ENCODE assay signal across 9 mouse cellular contexts in the genomic region with DNA sequence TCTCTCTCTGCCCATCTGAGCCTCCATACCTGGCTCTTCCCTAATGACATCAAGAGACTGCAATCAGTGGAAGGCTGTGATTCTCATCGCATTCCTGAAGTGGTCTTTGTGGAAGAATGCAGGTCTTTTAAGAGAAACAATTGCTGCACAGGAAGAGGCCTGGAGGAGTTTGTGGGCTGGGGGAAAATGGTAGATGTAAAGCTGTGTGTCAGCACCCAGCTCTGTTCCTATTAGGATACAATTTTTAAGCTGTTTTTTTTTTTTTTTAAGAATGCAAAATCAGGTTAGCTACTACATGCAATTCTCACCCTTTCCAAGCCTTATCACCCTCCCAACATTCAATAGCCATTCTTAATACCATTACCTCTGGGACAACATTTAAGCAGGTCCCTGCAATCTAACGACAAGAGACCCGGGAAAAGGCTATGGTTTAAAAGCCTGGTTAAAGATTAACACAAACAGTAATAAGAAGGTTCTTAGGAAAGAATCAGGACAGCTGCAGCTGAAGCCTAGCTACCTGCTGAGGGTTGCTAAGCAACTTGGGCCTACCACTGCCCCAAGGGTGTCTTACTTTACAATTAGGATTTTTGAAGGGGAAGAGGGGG. TPM values are rescaled to one million over a fixed set of nuclear protein-coding genes. Genes with fewer than 3 reads are reported as not detected.
A peak's percentile ranks its signal among the peaks of the same experiment; 100 is the strongest.
DNase-seq lines count a peak whose midpoint lies in the region; ATAC-seq lines count a peak whose summit lies in the region.
"Had no signal": no experiment of that assay in that cellular context is flagged by ENCODE, and none has a peak within 500 bp of the region (broad histone marks: within the 10 kb centered on the region; RNA-seq: fewer than 3 reads in every experiment).

No protein-coding gene starts in this region.

- peak overlapping the region; percentile 23; the same call in 1 of the 2 replicates for H3K4me3 ChIP-seq in forebrain, embryonic 10.5 days
- no peak overlapping the region for H3K4me3 ChIP-seq in midbrain, embryonic 14.5 days (replicated peaks; ENCODE audit: low read depth, low read length)
- H3K4me3 ChIP-seq: heart, embryonic 10.5 days had no signal

- no peak overlapping the region for H3K9ac ChIP-seq in midbrain, embryonic 14.5 days (replicated peaks; ENCODE audit: low read length)

- ATAC-seq in cerebellum, adult (ENCODE audit: insufficient number of reproducible peaks, low FRiP score, low TSS enrichment), result 0 out of 2 replicates have a peak, but pooled peaks have one; percentile 15
- ATAC-seq in midbrain, embryonic 14.5 days (ENCODE audit: low FRiP score, low TSS enrichment), result peak; percentile 86

- H3K27me3 ChIP-seq in forebrain, embryonic 10.5 days (ENCODE audit: poor library complexity, severe bottlenecking), result no peaks in the 10 kb centered on the region
- H3K27me3 ChIP-seq in midbrain, embryonic 14.5 days (ENCODE audit: control insufficient read depth, insufficient read depth, low read length), result no peaks in the 10 kb centered on the region

- peak overlapping the region; percentile 28 for H3K4me2 ChIP-seq in midbrain, embryonic 14.5 days (ENCODE audit: low read length)

- H3K36me3 ChIP-seq in forebrain, embryonic 10.5 days (replicated peaks), result no peaks in the 10 kb centered on the region
- H3K36me3 ChIP-seq in midbrain, embryonic 14.5 days (ENCODE audit: control insufficient read depth, insufficient read depth, low read length), result no peaks in the 10 kb centered on the region
- H3K36me3 ChIP-seq: heart, embryonic 10.5 days had no signal

- WGBS in forebrain, embryonic 10.5 days, result under 1% methylated on average over 3 of the region's 3 CpGs
- WGBS in midbrain, embryonic 14.5 days, result 4% methylated on average over 3 of the region's 3 CpGs

- H3K4me1 ChIP-seq in forebrain, embryonic 10.5 days, result peaks cover 46% of the 10 kb centered on the region
- peaks cover 30% of the 10 kb centered on the region for H3K4me1 ChIP-seq in midbrain, embryonic 14.5 days (ENCODE audit: control insufficient read depth, insufficient read depth, low read length)
- H3K4me1 ChIP-seq: heart, embryonic 10.5 days had no signal

- DNase-seq in cerebellum, adult 11-12 months, result no peak
- peak; percentile 46 for DNase-seq in forebrain, embryonic 10.5 days (ENCODE audit: extremely low spot score, low spot score)
- peak; percentile 10 to 63 for DNase-seq in kidney, adult 8-10 months
- DNase-seq in midbrain, embryonic 14.5 days, result peak; percentile 89
- DNase-seq in layer of hippocampus, adult 9-10 months (ENCODE audit: low spot score), result no peak
- DNase-seq in adrenal gland, adult (ENCODE audit: inconsistent age in 2 of 2, low spot score in 1 of 2), result no peak
- DNase-seq in right cerebral cortex, postnatal 36 days (ENCODE audit: low spot score in 2 of 2), result no peak

- no peaks in the 10 kb centered on the region for H3K9me3 ChIP-seq in forebrain, embryonic 10.5 days
- no peaks in the 10 kb centered on the region for H3K9me3 ChIP-seq in midbrain, embryonic 14.5 days (ENCODE audit: control insufficient read depth, low read length)
- H3K9me3 ChIP-seq: heart, embryonic 10.5 days had no signal

- peak overlapping the region; percentile 86 for H3K27ac ChIP-seq in forebrain, embryonic 10.5 days
- H3K27ac ChIP-seq in midbrain, embryonic 14.5 days (replicated peaks; ENCODE audit: low read depth, low read length), result peak overlapping the region; percentile 81
- H3K27ac ChIP-seq: heart, embryonic 10.5 days had no signal

RNA-seq across cellular contexts. Expression of gene Gm11361, which starts 37.5 kb away (rescaled TPM):
- 3.2 and 4.8 TPM in 2 replicates for polyA plus RNA-seq in forebrain, embryonic 10.5 days (2016; fragmentation: Nextera tagmentation; extraction: Ambion mirVana)
- 1.5 and 2.0 TPM in 2 replicates for polyA plus RNA-seq in midbrain, embryonic 14.5 days (2014; fragmentation: Nextera tagmentation; extraction: Ambion mirVana)

Comparison
In these comparisons a context has a peak if more than half of its experiments do, and no peak if none do; other contexts are left out.
1. DNase-seq: peak in forebrain, embryonic 10.5 days (single experiment), kidney, adult 8-10 months (2 of 2) and midbrain, embryonic 14.5 days (single experiment); none in cerebellum, adult 11-12 months (single experiment), layer of hippocampus, adult 9-10 months (single experiment), adrenal gland, adult (0 of 2) and right cerebral cortex, postnatal 36 days (0 of 2).